Mouse (Mus musculus): Measurements from ENCODE around the gene Gzme. TPM values are rescaled to one million over a fixed set of nuclear protein-coding genes. Genes with fewer than 3 reads are reported as not detected.

Gene Gzme
- polyA plus RNA-seq, 1 experiment from 2014 or later, result not detected

DNA sequence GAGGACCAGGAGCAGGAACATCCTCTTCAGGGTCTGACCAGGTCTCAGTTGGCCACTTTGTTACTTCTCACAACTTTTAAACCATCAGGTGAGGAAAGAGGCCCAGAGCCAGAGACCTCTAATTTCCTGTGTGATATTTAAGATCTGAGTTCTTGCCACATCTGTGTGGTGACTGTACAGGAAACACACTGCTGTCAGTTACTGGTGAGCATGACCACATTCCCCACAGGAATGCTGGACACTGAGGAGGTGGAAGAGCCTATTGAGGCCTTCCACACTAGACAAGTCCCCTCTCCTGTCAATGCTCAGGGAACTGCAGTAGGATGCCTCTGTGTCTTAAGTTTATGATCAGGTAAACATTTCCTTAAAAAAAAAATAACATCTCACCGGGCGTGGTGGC, 35.3 kb downstream of the Gzme start, which contains the start of gene Mcpt8:
Mcpt8 (minus strand) TSS at position 107 of the 400 bp plus-strand sequence.
- no peaks in the 10 kb centered on the region for H3K36me3 ChIP-seq (ENCODE audit: control insufficient read depth, insufficient read depth, low read length)
- no peak for ATAC-seq
- no peaks in the 10 kb centered on the region for H3K4me1 ChIP-seq (ENCODE audit: control insufficient read depth, insufficient read depth, low read length)
- H3K4me2 ChIP-seq (ENCODE audit: low read length), result no peak within 1 kb of the TSS
- 100% methylated on average over 2 of the region's 2 CpGs for WGBS
- no peak within 1 kb of the TSS for H3K4me3 ChIP-seq (ENCODE audit: low read depth, low read length)
- H3K9me3 ChIP-seq (replicated peaks; ENCODE audit: control insufficient read depth, low read length, poor library complexity, severe bottlenecking), result no peaks in the 10 kb centered on the region
- no peak within 1 kb of the TSS for H3K9ac ChIP-seq (ENCODE audit: low read depth, low read length)
- H3K27ac ChIP-seq (ENCODE audit: low read length), result no peak within 1 kb of the TSS
- no peaks in the 10 kb centered on the region for H3K27me3 ChIP-seq (ENCODE audit: control insufficient read depth, insufficient read depth, low read depth, low read length)

DNA sequence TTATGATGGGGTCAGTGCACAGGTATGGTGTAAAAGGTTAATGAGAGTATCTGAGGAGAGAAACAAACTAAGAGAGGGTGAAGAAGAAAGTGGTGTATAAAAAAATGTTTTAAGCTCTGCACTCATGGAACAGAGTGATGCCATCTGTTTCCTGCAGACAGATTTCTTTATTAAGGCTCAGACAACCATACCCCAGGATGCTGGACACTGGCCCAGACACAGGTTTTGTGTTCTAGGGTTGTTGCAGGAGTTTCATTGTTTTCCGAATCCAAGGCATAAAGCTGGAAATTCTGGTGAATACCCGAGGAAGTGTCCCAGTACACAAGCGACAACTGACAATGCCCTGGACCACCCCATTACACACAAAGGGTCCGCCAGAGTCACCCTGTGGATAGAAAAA, 38.4 kb downstream of the Gzme start:
- ATAC-seq, result no peak
- no peak overlapping the region for H3K4me2 ChIP-seq (ENCODE audit: low read length)

More for the DNA sequence above, 38.4 kb downstream of the Gzme start:
- Histone ChIP-seq H3K27ac (ENCODE audit: low read length) (no peak overlapping the region), H3K9me3 (replicated peaks; ENCODE audit: control insufficient read depth, low read length, poor library complexity, severe bottlenecking) (no peaks in the 10 kb centered on the region), H3K4me3 (ENCODE audit: low read depth, low read length) (no peak overlapping the region), H3K4me1 (ENCODE audit: control insufficient read depth, insufficient read depth, low read length) (no peaks in the 10 kb centered on the region), H3K36me3 (ENCODE audit: control insufficient read depth, insufficient read depth, low read length) (no peaks in the 10 kb centered on the region), H3K27me3 (ENCODE audit: control insufficient read depth, insufficient read depth, low read depth, low read length) (no peaks in the 10 kb centered on the region), H3K9ac (ENCODE audit: low read depth, low read length) (no peak overlapping the region)
- 65% methylated on average over 4 of the region's 4 CpGs for WGBS

Small RNAs within 50 kb of the gene (microRNA-seq; reads per million reads assigned to microRNA genes)
- gene Mir6949, result not detected

Other genes starting within 250 kb of the Gzme start
- gene Cbln3, start 236.2 kb downstream of the Gzme start, polyA plus RNA-seq (2015; fragmentation: Nextera tagmentation; extraction: Ambion mirVana), result 0.15 and 0.20 TPM in 2 replicates
- 10.4 and 10.5 TPM in 2 replicates for gene Khnyn, start 235.7 kb downstream of the Gzme start, polyA plus RNA-seq (2015; fragmentation: Nextera tagmentation; extraction: Ambion mirVana)
- 160 and 180 TPM in 2 replicates for gene Sdr39u1, start 220.3 kb downstream of the Gzme start, polyA plus RNA-seq (2015; fragmentation: Nextera tagmentation; extraction: Ambion mirVana)
- gene Cma1, start 175.9 kb downstream of the Gzme start, polyA plus RNA-seq (2015; fragmentation: Nextera tagmentation; extraction: Ambion mirVana), result 0.29 TPM in 1 of 2 replicates, not detected in the other
- not detected in 2 replicates for gene Cma2, start 169.6 kb downstream of the Gzme start, polyA plus RNA-seq (2015; fragmentation: Nextera tagmentation; extraction: Ambion mirVana)
- gene Mcpt1, start 102.7 kb downstream of the Gzme start, polyA plus RNA-seq (2015; fragmentation: Nextera tagmentation; extraction: Ambion mirVana), result not detected in 2 replicates
- not detected in 2 replicates for gene Mcpt9, start 90.1 kb downstream of the Gzme start, polyA plus RNA-seq (2015; fragmentation: Nextera tagmentation; extraction: Ambion mirVana)
- not detected in 2 replicates for gene Mcpt2, start 78.6 kb downstream of the Gzme start, polyA plus RNA-seq (2015; fragmentation: Nextera tagmentation; extraction: Ambion mirVana)
- gene Mcpt4, start 58.3 kb downstream of the Gzme start, polyA plus RNA-seq (2015; fragmentation: Nextera tagmentation; extraction: Ambion mirVana), result not detected in 2 replicates
- gene Mcpt8, start 35.4 kb downstream of the Gzme start, polyA plus RNA-seq (2015; fragmentation: Nextera tagmentation; extraction: Ambion mirVana), result not detected in 2 replicates
- gene Ctsg, start 18.1 kb downstream of the Gzme start, polyA plus RNA-seq (2015; fragmentation: Nextera tagmentation; extraction: Ambion mirVana), result not detected in 2 replicates
- not detected in 2 replicates for gene Gzmd, start 12.0 kb upstream of the Gzme start, polyA plus RNA-seq (2015; fragmentation: Nextera tagmentation; extraction: Ambion mirVana)
- not detected in 2 replicates for gene Gzmg, start 39.0 kb upstream of the Gzme start, polyA plus RNA-seq (2015; fragmentation: Nextera tagmentation; extraction: Ambion mirVana)
- gene Gzmn, start 54.0 kb upstream of the Gzme start, polyA plus RNA-seq (2015; fragmentation: Nextera tagmentation; extraction: Ambion mirVana), result not detected in 2 replicates
- gene Gzmf, start 90.8 kb upstream of the Gzme start, polyA plus RNA-seq (2015; fragmentation: Nextera tagmentation; extraction: Ambion mirVana), result not detected in 2 replicates
- gene Gzmc, start 114.0 kb upstream of the Gzme start, polyA plus RNA-seq (2015; fragmentation: Nextera tagmentation; extraction: Ambion mirVana), result not detected in 2 replicates
- gene Gzmb, start 141.6 kb upstream of the Gzme start, polyA plus RNA-seq (2015; fragmentation: Nextera tagmentation; extraction: Ambion mirVana), result not detected in 2 replicates
- gene Atp12a, start 244.4 kb upstream of the Gzme start, polyA plus RNA-seq (2015; fragmentation: Nextera tagmentation; extraction: Ambion mirVana), result 0.23 and 0.30 TPM in 2 replicates